Mouse (Mus musculus) megakaryocyte-erythroid progenitor cell, adult 5 weeks (primary cell): Measurements from ENCODE around the gene Ube2i. TPM values are rescaled to one million over a fixed set of nuclear protein-coding genes. Genes with fewer than 3 reads are reported as not detected.

ENCODE experiments used
- polyA plus RNA-seq: library from polyadenylated mRNA; stranded (reverse); fragments of >175 nt; gene quantifications from 2 replicates; pipeline ENCODE4 v1.2.3, GENCODE M21; 2012

Gene Ube2i
- 334 and 403 TPM in 2 replicates for polyA plus RNA-seq

GRCm38 (mm10) chr17:25274571-25275346 lies at the start of gene Ube2i:
Ube2i (minus strand) TSS chr17:25274622.

GRCm38 (mm10) chr17:25318354-25318753 lies 43.9 kb upstream of the Ube2i start, which contains the start of gene Prss29:
Prss29 (plus strand) TSS chr17:25318654.

GRCm38 (mm10) chr17:25308346-25308745 lies 33.9 kb upstream of the Ube2i start, which contains the start of gene Prss28:
Prss28 (plus strand) TSS chr17:25308646.

GRCm38 (mm10) chr17:25298094-25298493 lies 23.7 kb upstream of the Ube2i start, which contains the start of gene Prss34:
Prss34 (plus strand) TSS chr17:25298394.

GRCm38 (mm10) chr17:25256140-25256754 lies 18.2 kb downstream of the Ube2i start, which contains the start of gene Baiap3:
Baiap3 (minus strand) TSS chr17:25256364.

GRCm38 (mm10) chr17:25239695-25240636 lies 34.5 kb downstream of the Ube2i start, which contains the start of the genes Gnptg and Tsr3:
Gnptg (minus strand) TSS chr17:25240124.
Tsr3 (plus strand) TSS chr17:25240170.

Other genes with a start within 250 kb of the Ube2i start
- gene Tmem204, start 191.0 kb downstream of the Ube2i start, polyA plus RNA-seq, result not detected in 2 replicates
- gene Telo2, start 158.7 kb downstream of the Ube2i start, polyA plus RNA-seq, result 38.2 and 47.2 TPM in 2 replicates
- 0.05 TPM in 1 of 2 replicates, not detected in the other for gene Ptx4, start 153.9 kb downstream of the Ube2i start, polyA plus RNA-seq
- gene Clcn7, start 141.2 kb downstream of the Ube2i start, polyA plus RNA-seq, result 20.5 and 22.9 TPM in 2 replicates
- not detected in 2 replicates for gene Ccdc154, start 112.2 kb downstream of the Ube2i start, polyA plus RNA-seq
- gene Gm38655, start 99.2 kb downstream of the Ube2i start, polyA plus RNA-seq, result not detected in 2 replicates
- gene BC003965, start 90.1 kb downstream of the Ube2i start, polyA plus RNA-seq, result 22.4 and 24.1 TPM in 2 replicates
- 35.4 and 53.1 TPM in 2 replicates for gene Unkl, start 86.2 kb downstream of the Ube2i start, polyA plus RNA-seq
- 17.5 and 21.9 TPM in 2 replicates for gene Gnptg, start 34.5 kb downstream of the Ube2i start, polyA plus RNA-seq
- gene Tsr3, start 34.5 kb downstream of the Ube2i start, polyA plus RNA-seq, result 12.3 and 13.5 TPM in 2 replicates
- 19.0 and 20.3 TPM in 2 replicates for gene Baiap3, start 18.3 kb downstream of the Ube2i start, polyA plus RNA-seq
- 55.9 and 60.0 TPM in 2 replicates for gene Prss34, start 23.8 kb upstream of the Ube2i start, polyA plus RNA-seq
- gene Prss28, start 34.0 kb upstream of the Ube2i start, polyA plus RNA-seq, result not detected in 2 replicates
- gene Prss29, start 44.0 kb upstream of the Ube2i start, polyA plus RNA-seq, result not detected in 2 replicates
- not detected in 2 replicates for gene Tpsab1, start 70.9 kb upstream of the Ube2i start, polyA plus RNA-seq
- gene Tpsb2, start 91.7 kb upstream of the Ube2i start, polyA plus RNA-seq, result not detected in 2 replicates
- not detected in 2 replicates for gene Tpsg1, start 94.7 kb upstream of the Ube2i start, polyA plus RNA-seq
- 1.4 and 1.6 TPM in 2 replicates for gene Cacna1h, start 159.2 kb upstream of the Ube2i start, polyA plus RNA-seq
- gene Tekt4, start 180.0 kb upstream of the Ube2i start, polyA plus RNA-seq, result not detected in 2 replicates
- not detected in 2 replicates for gene Sstr5, start 222.7 kb upstream of the Ube2i start, polyA plus RNA-seq